Mouse (Mus musculus): Measurements from ENCODE around the gene Mrps12. TPM values are rescaled to one million over a fixed set of nuclear protein-coding genes. Genes with fewer than 3 reads are reported as not detected.
A peak's percentile ranks its signal among the peaks of the same experiment; 100 is the strongest.
"Not testable (repeated sequence)": the region's sequence is repeated elsewhere in the genome, so short reads cannot be mapped to it uniquely, and the experiment has no call there.

Mrps12 gene
- polyA plus RNA-seq, 1 experiment from 2014 or later, result 153 TPM

DNA sequence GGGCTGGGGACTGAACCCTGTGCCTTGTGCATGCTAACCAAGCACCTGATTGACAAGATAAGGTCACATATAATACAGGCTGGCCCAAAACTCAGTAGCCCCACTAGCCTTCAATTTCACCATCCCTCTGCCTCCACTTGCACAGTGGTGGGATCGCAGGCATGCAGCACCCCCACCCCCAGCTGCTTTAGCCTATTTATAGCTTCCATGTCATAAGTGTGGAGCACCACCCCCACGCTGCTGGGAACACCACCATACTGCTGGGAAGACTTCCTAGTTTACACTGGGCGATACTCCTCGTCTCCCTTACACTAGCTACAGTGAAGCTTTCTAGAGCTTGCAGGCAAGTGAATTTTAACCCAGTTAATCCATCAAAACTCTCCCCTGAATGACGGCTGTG lies 27.0 kb downstream of the Mrps12 start:
- Histone ChIP-seq H3K4me2 (replicated peaks; ENCODE audit: low read depth, low read length) (no peak overlapping the region), H3K9me3 (ENCODE audit: control insufficient read depth, low read depth, low read length) (no peaks in the 10 kb centered on the region), H3K4me3 (ENCODE audit: low read depth, low read length) (no peak overlapping the region), H3K27ac (ENCODE audit: low read length) (no peak overlapping the region), H3K27me3 (ENCODE audit: control insufficient read depth, insufficient read depth, low read length) (no peaks in the 10 kb centered on the region), H3K4me1 (ENCODE audit: control insufficient read depth, insufficient read depth, low read length) (peaks cover 13% of the 10 kb centered on the region; the same call in 1 of the 2 replicates), H3K36me3 (ENCODE audit: control insufficient read depth, insufficient read depth, low read length) (no peaks in the 10 kb centered on the region), H3K9ac (replicated peaks; ENCODE audit: low read depth, low read length) (no peak overlapping the region)
- no peak for ATAC-seq (ENCODE audit: insufficient number of reproducible peaks, insufficient read depth, low FRiP score, low read depth)
- WGBS, result 67% methylated on average over 5 of the region's 5 CpGs

DNA sequence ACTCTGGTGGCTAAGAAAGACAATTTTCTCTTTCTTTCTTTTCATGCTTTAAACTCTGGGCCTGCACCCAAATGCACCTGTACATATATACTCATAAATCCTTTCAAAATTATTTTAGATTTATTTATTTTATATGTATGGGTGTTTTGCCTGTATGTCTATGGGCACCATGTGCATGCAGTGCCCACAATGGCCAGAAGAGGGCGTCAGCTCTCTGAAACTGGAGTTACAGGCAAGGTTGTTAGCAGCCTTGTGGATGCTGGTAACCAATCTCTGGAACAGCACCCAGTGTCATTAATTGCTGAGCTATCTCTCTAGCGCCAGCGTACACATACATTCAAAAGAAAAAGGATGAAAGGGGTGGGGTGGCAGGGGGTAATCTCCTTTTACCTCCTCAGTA lies 30.7 kb downstream of the Mrps12 start:
- ATAC-seq (ENCODE audit: insufficient number of reproducible peaks, insufficient read depth, low FRiP score, low read depth), result no peak
- Histone ChIP-seq H3K27ac (ENCODE audit: low read length) (no peak overlapping the region), H3K36me3 (ENCODE audit: control insufficient read depth, insufficient read depth, low read length) (no peaks in the 10 kb centered on the region), H3K27me3 (ENCODE audit: control insufficient read depth, insufficient read depth, low read length) (no peaks in the 10 kb centered on the region), H3K9me3 (ENCODE audit: control insufficient read depth, low read depth, low read length) (no peaks in the 10 kb centered on the region), H3K4me2 (replicated peaks; ENCODE audit: low read depth, low read length) (no peak overlapping the region), H3K4me1 (ENCODE audit: control insufficient read depth, insufficient read depth, low read length) (no peaks in the 10 kb centered on the region), H3K4me3 (ENCODE audit: low read depth, low read length) (no peak overlapping the region), H3K9ac (replicated peaks; ENCODE audit: low read depth, low read length) (no peak overlapping the region)
- 65% methylated on average over 3 of the region's 3 CpGs for WGBS

DNA sequence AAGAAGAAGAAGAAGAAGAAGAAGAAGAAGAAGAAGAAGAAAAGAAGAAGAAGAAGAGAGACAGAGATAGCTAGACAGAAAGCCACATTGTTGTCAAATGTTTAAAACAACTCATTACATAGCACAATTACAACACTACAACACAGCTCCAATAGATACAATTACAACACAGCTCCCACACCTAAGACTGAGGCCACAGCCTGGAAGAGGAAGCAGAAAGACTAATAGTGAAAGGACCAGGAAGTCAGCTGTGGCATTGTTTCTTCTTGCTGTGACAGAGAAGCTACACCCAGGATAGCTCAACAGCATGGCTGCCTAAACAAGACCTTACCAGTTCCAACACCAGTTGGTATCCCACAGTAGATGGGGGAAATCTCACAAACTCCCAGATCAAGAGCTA lies 32.2 kb downstream of the Mrps12 start:
- no peak overlapping the region for H3K27ac ChIP-seq (ENCODE audit: low read length)
- H3K9ac ChIP-seq (replicated peaks; ENCODE audit: low read depth, low read length), result no peak overlapping the region

DNA sequence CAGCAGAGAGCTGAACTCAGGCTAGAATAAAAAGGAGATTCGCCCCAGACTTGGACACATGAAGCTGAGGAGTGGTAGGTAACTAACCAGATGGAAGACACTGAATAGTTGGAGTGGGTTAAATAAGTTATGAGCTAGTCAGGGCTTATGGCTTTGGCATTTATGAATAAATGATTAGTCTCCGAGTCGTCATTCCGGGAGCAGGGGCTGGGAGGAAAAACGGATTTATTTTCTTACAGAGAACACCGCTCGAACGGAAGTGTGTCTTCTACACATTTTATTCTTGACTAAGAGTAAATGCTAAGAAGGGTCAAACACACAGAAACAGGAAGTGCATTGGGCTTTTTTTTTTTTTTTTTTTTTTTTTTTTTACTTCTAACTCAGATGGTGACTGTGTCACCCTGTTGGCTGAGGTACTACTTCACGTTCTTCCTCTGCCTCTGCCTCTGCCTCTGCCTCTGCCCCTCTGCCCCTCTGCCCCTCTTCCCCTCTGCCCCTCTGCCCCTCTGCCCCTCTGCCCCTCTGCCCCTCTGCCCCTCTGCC lies 38.9 kb downstream of the Mrps12 start:
- no peak overlapping the region for H3K4me2 ChIP-seq (replicated peaks; ENCODE audit: low read depth, low read length)
- ATAC-seq (ENCODE audit: insufficient number of reproducible peaks, insufficient read depth, low FRiP score, low read depth), result no peak
- H3K4me1 ChIP-seq (ENCODE audit: control insufficient read depth, insufficient read depth, low read length), result no peaks in the 10 kb centered on the region
- H3K36me3 ChIP-seq (ENCODE audit: control insufficient read depth, insufficient read depth, low read length), result no peaks in the 10 kb centered on the region
- no peak overlapping the region for H3K4me3 ChIP-seq (ENCODE audit: low read depth, low read length)
- WGBS, result 53% methylated on average over 9 of the region's 9 CpGs
- H3K9ac ChIP-seq (replicated peaks; ENCODE audit: low read depth, low read length), result no peak overlapping the region
- no peak overlapping the region for H3K27ac ChIP-seq (ENCODE audit: low read length)
- H3K27me3 ChIP-seq (ENCODE audit: control insufficient read depth, insufficient read depth, low read length), result no peaks in the 10 kb centered on the region
- no peaks in the 10 kb centered on the region for H3K9me3 ChIP-seq (ENCODE audit: control insufficient read depth, low read depth, low read length)

More for the DNA sequence above, 32.2 kb downstream of the Mrps12 start:
- Histone ChIP-seq H3K9me3 (ENCODE audit: control insufficient read depth, low read depth, low read length) (no peaks in the 10 kb centered on the region), H3K27me3 (ENCODE audit: control insufficient read depth, insufficient read depth, low read length) (no peaks in the 10 kb centered on the region), H3K36me3 (ENCODE audit: control insufficient read depth, insufficient read depth, low read length) (no peaks in the 10 kb centered on the region), H3K4me1 (ENCODE audit: control insufficient read depth, insufficient read depth, low read length) (no peaks in the 10 kb centered on the region), H3K4me2 (replicated peaks; ENCODE audit: low read depth, low read length) (no peak overlapping the region), H3K4me3 (ENCODE audit: low read depth, low read length) (no peak overlapping the region)
- ATAC-seq (ENCODE audit: insufficient number of reproducible peaks, insufficient read depth, low FRiP score, low read depth), result no peak

GRCm38 (mm10) chr7:28701306-28701705 lies 40.3 kb downstream of the Mrps12 start:
- not testable (repeated sequence) for H3K9me3 ChIP-seq (ENCODE audit: control insufficient read depth, low read depth, low read length); H3K9ac ChIP-seq (replicated peaks; ENCODE audit: low read depth, low read length); ATAC-seq (ENCODE audit: insufficient number of reproducible peaks, insufficient read depth, low FRiP score, low read depth); H3K27me3 ChIP-seq (ENCODE audit: control insufficient read depth, insufficient read depth, low read length); H3K4me2 ChIP-seq (replicated peaks; ENCODE audit: low read depth, low read length); H3K4me1 ChIP-seq (ENCODE audit: control insufficient read depth, insufficient read depth, low read length); H3K4me3 ChIP-seq (ENCODE audit: low read depth, low read length); H3K27ac ChIP-seq (ENCODE audit: low read length); H3K36me3 ChIP-seq (ENCODE audit: control insufficient read depth, insufficient read depth, low read length)
- 92% methylated on average over 12 of the region's 12 CpGs for WGBS

DNA sequence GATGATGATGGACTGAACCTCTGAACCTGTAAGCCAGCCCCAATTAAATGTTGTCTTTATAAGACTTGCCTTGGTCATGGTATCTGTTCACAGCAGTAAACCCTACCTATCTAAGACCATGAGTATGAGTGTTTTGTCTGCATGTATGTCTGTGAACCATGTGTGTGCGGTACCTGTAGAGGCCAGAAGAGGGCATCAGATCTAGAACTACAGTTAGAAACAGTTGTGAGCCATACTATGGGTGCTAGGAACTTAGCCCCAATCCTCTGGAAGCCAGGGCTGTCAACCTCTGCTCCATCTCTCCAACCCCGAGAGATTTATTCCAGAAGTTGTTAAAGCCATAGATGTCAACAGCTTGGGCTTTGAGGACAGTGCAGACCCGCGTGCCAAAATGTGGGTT lies 41.4 kb downstream of the Mrps12 start:
- Histone ChIP-seq H3K9ac (replicated peaks; ENCODE audit: low read depth, low read length) (no peak overlapping the region), H3K4me1 (ENCODE audit: control insufficient read depth, insufficient read depth, low read length) (no peaks in the 10 kb centered on the region), H3K36me3 (ENCODE audit: control insufficient read depth, insufficient read depth, low read length) (no peaks in the 10 kb centered on the region), H3K9me3 (ENCODE audit: control insufficient read depth, low read depth, low read length) (no peaks in the 10 kb centered on the region), H3K4me2 (replicated peaks; ENCODE audit: low read depth, low read length) (no peak overlapping the region), H3K27ac (ENCODE audit: low read length) (no peak overlapping the region), H3K4me3 (ENCODE audit: low read depth, low read length) (no peak overlapping the region), H3K27me3 (ENCODE audit: control insufficient read depth, insufficient read depth, low read length) (no peaks in the 10 kb centered on the region)
- WGBS, result 98% methylated on average over 4 of the region's 4 CpGs
- no peak for ATAC-seq (ENCODE audit: insufficient number of reproducible peaks, insufficient read depth, low FRiP score, low read depth)

DNA sequence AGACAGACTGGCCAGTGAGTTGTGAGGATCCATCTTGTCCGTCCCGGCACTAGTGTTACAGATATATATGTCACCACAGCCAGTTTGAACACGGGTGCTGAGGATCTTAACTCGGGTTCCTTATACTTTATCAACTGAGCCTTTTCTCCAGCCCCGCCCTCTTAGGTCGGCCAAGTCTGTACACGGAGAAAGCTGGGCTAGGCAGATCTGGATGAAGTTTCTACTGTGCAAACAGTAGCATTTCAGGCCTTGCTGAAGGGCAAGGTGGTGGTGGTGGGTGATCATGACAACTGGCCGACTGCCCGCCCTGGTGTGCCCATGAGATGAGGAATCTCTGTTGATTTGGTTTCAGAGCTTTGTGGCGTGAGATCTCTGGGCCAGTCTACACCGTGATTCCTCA lies 44.3 kb downstream of the Mrps12 start:
- H3K4me1 ChIP-seq (ENCODE audit: control insufficient read depth, insufficient read depth, low read length), result peaks cover 3% of the 10 kb centered on the region; the same call in 1 of the 2 replicates
- 84% methylated on average over 11 of the region's 11 CpGs for WGBS
- H3K9ac ChIP-seq (replicated peaks; ENCODE audit: low read depth, low read length), result no peak overlapping the region
- H3K27me3 ChIP-seq (ENCODE audit: control insufficient read depth, insufficient read depth, low read length), result 0 out of 2 replicates have a peak, but pooled peaks cover 2% of the 10 kb centered on the region
- no peaks in the 10 kb centered on the region for H3K9me3 ChIP-seq (ENCODE audit: control insufficient read depth, low read depth, low read length)
- no peak overlapping the region for H3K4me2 ChIP-seq (replicated peaks; ENCODE audit: low read depth, low read length)
- H3K4me3 ChIP-seq (ENCODE audit: low read depth, low read length), result no peak overlapping the region
- H3K36me3 ChIP-seq (ENCODE audit: control insufficient read depth, insufficient read depth, low read length), result no peaks in the 10 kb centered on the region
- no peak overlapping the region for H3K27ac ChIP-seq (ENCODE audit: low read length)
- ATAC-seq (ENCODE audit: insufficient number of reproducible peaks, insufficient read depth, low FRiP score, low read depth), result no peak

GRCm38 (mm10) chr7:28694966-28695511 lies 46.6 kb downstream of the Mrps12 start:
- H3K36me3 ChIP-seq (ENCODE audit: control insufficient read depth, insufficient read depth, low read length), result no peaks in the 10 kb centered on the region
- peaks cover 3% of the 10 kb centered on the region; the same call in 1 of the 2 replicates for H3K4me1 ChIP-seq (ENCODE audit: control insufficient read depth, insufficient read depth, low read length)
- no peak overlapping the region for H3K9ac ChIP-seq (replicated peaks; ENCODE audit: low read depth, low read length)
- H3K27me3 ChIP-seq (ENCODE audit: control insufficient read depth, insufficient read depth, low read length), result 0 out of 2 replicates have a peak, but pooled peaks cover 2% of the 10 kb centered on the region
- H3K9me3 ChIP-seq (ENCODE audit: control insufficient read depth, low read depth, low read length), result no peaks in the 10 kb centered on the region
- H3K4me2 ChIP-seq (replicated peaks; ENCODE audit: low read depth, low read length), result no peak overlapping the region
- WGBS, result 46% methylated on average over 8 of the region's 8 CpGs
- H3K4me3 ChIP-seq (ENCODE audit: low read depth, low read length), result no peak overlapping the region
- no peak overlapping the region for H3K27ac ChIP-seq (ENCODE audit: low read length)
- no peak for ATAC-seq (ENCODE audit: insufficient number of reproducible peaks, insufficient read depth, low FRiP score, low read depth)

GRCm38 (mm10) chr7:28694423-28694822 lies 47.2 kb downstream of the Mrps12 start:
- Histone ChIP-seq H3K9me3 (ENCODE audit: control insufficient read depth, low read depth, low read length) (no peaks in the 10 kb centered on the region), H3K36me3 (ENCODE audit: control insufficient read depth, insufficient read depth, low read length) (no peaks in the 10 kb centered on the region), H3K27me3 (ENCODE audit: control insufficient read depth, insufficient read depth, low read length) (0 out of 2 replicates have a peak, but pooled peaks cover 2% of the 10 kb centered on the region), H3K4me3 (ENCODE audit: low read depth, low read length) (no peak overlapping the region), H3K9ac (replicated peaks; ENCODE audit: low read depth, low read length) (no peak overlapping the region), H3K4me2 (replicated peaks; ENCODE audit: low read depth, low read length) (peak overlapping the region; percentile 90; the same call in 1 of the 2 replicates), H3K27ac (ENCODE audit: low read length) (no peak overlapping the region), H3K4me1 (ENCODE audit: control insufficient read depth, insufficient read depth, low read length) (peaks cover 3% of the 10 kb centered on the region; the same call in 1 of the 2 replicates)
- ATAC-seq (ENCODE audit: insufficient number of reproducible peaks, insufficient read depth, low FRiP score, low read depth), result no peak; the same call in 1 of the 2 replicates
- WGBS, result 5% methylated on average over 14 of the region's 14 CpGs
